Mouse (Mus musculus): ENCODE data around the gene Myl3. TPM values are rescaled to one million over a fixed set of nuclear protein-coding genes. Genes with fewer than 3 reads are reported as not detected.
A peak's percentile ranks its signal among the peaks of the same experiment; 100 is the strongest.

The Myl3 gene
- polyA plus RNA-seq (2015; fragmentation: Nextera tagmentation; extraction: Ambion mirVana) = 2.8 and 3.0 TPM in 2 replicates

DNA sequence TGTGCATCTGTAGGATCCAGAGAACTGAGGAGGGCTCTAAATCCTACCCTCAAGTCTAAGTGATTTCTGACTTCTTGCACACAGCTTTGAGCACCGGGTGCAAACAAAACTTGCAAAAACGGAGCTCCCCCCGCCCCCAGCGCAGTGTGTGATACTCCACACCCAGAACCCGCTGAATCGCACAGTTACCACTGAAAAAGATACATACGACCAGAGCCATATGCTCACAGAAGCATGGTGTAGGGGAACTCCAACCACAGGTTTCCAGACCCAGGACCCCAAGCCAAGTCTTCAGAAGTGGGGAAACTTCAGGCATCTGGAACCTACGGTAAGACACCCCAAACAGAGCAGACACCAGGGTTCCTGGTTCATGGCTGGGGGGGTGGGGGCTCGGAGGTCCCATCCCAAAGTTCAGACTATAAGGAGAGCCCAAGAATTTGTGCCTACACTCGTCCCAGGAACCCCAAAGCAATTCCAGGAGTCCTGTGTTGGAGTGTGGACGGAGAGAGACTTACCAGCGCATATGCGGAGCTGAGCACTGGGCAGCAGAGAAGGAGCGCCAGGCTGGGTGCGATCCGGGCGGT is at the start of gene Myl3:
Gene Myl3, plus strand, starts transcription at position 151 of the 584 bp plus-strand sequence.
- Histone ChIP-seq H3K4me3 (replicated peaks) (peak within 1 kb of the TSS; percentile 52), H3K9me3 (replicated peaks) (no peaks in the 10 kb centered on the region), H3K27me3 (peaks cover 79% of the 10 kb centered on the region), H3K9ac (0 out of 2 replicates have a peak within 1 kb of the TSS, but pooled peaks have one; percentile 8), H3K27ac (replicated peaks) (no peak within 1 kb of the TSS), H3K4me2 (peak within 1 kb of the TSS; percentile 68), H3K36me3 (replicated peaks) (no peaks in the 10 kb centered on the region), H3K4me1 (replicated peaks) (peaks cover 8% of the 10 kb centered on the region)
- 5% methylated on average over 17 of the region's 17 CpGs for WGBS (ENCODE audit: insufficient replicate concordance)
- no peak for ATAC-seq (ENCODE audit: insufficient read depth)

DNA sequence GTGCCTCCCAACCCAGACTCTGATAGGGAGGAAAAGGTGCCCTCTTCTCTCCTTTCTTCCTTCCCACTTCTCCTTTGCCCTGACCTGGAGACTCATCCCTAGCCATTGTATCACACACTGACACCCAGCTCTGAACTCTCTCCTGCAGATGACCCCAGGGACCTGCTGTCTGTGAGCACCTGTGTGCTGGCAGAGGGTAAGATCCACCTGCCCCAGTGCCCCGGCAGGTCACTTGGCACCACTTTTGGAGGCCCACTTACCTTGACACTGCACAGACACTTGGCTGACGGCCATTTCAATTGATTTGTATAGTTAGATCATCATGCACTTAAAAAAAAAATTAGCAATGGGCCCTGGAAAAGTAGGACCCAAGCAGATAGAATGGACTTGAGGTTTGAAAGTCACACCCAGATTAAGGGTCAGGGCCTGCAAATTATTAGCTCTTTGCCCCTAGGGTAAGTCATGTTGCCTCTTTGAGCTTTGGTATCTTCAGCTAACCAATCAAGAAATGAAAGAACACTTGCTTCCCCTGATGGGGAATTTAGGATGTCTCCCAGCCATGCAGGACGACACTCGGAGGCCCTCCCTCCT is 46.4 kb upstream of the Myl3 start:
- no peaks in the 10 kb centered on the region for H3K27me3 ChIP-seq
- no peak overlapping the region for H3K4me3 ChIP-seq (replicated peaks)
- ATAC-seq (ENCODE audit: insufficient read depth) = no peak
- 70% methylated on average over 4 of the region's 4 CpGs for WGBS (ENCODE audit: insufficient replicate concordance)
- H3K27ac ChIP-seq (replicated peaks) = no peak overlapping the region
- no peaks in the 10 kb centered on the region for H3K9me3 ChIP-seq (replicated peaks)
- H3K36me3 ChIP-seq (replicated peaks) = peaks cover 18% of the 10 kb centered on the region
- H3K4me2 ChIP-seq = no peak overlapping the region
- no peak overlapping the region for H3K9ac ChIP-seq
- peaks cover 34% of the 10 kb centered on the region for H3K4me1 ChIP-seq (replicated peaks)

DNA sequence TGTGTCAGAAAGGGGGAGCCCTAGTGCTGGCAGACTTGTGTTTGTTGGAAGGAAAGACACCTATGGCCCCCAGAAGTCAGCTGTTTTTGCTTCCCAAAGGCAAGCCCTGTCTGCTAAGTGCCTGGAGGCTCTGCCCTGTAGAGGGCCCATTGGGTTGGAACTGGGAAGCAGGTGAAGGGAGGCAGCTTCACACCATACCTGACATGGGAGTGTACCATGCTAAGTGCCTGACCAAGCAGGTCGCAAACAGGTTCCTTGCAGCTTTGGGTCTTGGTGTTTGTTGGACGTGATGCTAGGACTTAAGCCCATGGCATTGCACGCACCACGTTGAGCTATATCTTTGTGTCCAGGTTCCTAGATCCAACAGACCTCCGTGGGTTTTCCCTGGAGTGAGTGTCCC is 45.2 kb upstream of the Myl3 start:
- H3K27me3 ChIP-seq = no peaks in the 10 kb centered on the region
- H3K4me2 ChIP-seq = no peak overlapping the region
- H3K4me1 ChIP-seq (replicated peaks) = peaks cover 34% of the 10 kb centered on the region
- H3K9me3 ChIP-seq (replicated peaks) = no peaks in the 10 kb centered on the region
- no peak overlapping the region for H3K9ac ChIP-seq
- H3K36me3 ChIP-seq (replicated peaks) = peaks cover 18% of the 10 kb centered on the region
- no peak for ATAC-seq (ENCODE audit: insufficient read depth)
- no peak overlapping the region for H3K4me3 ChIP-seq (replicated peaks)
- H3K27ac ChIP-seq (replicated peaks) = no peak overlapping the region
- 84% methylated on average over 5 of the region's 5 CpGs for WGBS (ENCODE audit: insufficient replicate concordance)

DNA sequence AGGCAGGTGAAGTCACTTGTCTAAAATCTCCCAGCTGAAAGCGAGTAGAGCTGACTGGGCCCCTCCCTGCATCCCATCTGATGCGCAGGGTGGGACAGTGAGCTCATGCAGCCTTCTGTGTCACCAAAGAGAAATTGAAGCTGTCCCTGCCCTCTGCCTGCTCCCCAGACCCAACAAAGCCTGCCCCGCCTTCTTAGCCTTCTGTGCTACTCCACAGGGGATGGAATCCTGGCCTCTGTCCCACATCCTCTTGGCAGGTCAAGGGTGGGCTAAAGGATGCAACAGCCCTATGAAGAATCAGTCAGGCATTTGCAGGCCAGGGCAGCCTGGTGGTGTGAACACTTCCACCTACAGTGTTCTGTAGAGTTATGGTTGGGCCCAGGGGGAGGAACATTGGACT is 44.2 kb upstream of the Myl3 start:
- Histone ChIP-seq H3K9me3 (replicated peaks) (no peaks in the 10 kb centered on the region), H3K27me3 (no peaks in the 10 kb centered on the region), H3K9ac (no peak overlapping the region), H3K4me1 (replicated peaks) (peaks cover 34% of the 10 kb centered on the region), H3K27ac (replicated peaks) (no peak overlapping the region), H3K4me3 (replicated peaks) (no peak overlapping the region), H3K36me3 (replicated peaks) (peaks cover 18% of the 10 kb centered on the region), H3K4me2 (no peak overlapping the region)
- no peak for ATAC-seq (ENCODE audit: insufficient read depth)
- 76% methylated on average over 3 of the region's 3 CpGs for WGBS (ENCODE audit: insufficient replicate concordance)

DNA sequence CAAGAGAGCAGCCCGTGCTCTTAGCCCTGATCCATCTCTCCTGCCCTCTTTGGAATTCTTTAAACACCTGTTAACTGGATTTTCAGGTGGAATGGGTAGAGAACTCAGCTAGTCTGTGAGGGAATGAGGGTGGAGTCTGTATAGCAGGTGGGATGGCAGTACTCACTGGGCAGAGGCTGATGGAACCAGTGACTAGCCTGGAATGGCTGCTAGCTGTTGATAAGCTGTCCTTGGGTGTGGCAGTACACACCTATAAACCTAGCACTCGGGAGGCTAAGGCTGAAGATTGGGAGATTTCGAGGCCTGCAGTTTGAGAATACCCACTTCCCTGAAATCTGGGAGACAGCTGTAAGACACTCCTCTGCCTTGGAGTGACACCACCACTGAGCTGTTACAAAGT is 42.1 kb upstream of the Myl3 start:
- 32% methylated on average over 3 of the region's 3 CpGs for WGBS (ENCODE audit: insufficient replicate concordance)
- Histone ChIP-seq H3K9me3 (replicated peaks) (no peaks in the 10 kb centered on the region), H3K27ac (replicated peaks) (peak overlapping the region; percentile 72), H3K9ac (peak overlapping the region; percentile 0; the same call in 1 of the 2 replicates), H3K36me3 (replicated peaks) (peaks cover 12% of the 10 kb centered on the region), H3K4me2 (peak overlapping the region; percentile 41), H3K4me3 (replicated peaks) (no peak overlapping the region), H3K4me1 (replicated peaks) (peaks cover 49% of the 10 kb centered on the region), H3K27me3 (no peaks in the 10 kb centered on the region)
- peak; percentile 96 for ATAC-seq (ENCODE audit: insufficient read depth)

DNA sequence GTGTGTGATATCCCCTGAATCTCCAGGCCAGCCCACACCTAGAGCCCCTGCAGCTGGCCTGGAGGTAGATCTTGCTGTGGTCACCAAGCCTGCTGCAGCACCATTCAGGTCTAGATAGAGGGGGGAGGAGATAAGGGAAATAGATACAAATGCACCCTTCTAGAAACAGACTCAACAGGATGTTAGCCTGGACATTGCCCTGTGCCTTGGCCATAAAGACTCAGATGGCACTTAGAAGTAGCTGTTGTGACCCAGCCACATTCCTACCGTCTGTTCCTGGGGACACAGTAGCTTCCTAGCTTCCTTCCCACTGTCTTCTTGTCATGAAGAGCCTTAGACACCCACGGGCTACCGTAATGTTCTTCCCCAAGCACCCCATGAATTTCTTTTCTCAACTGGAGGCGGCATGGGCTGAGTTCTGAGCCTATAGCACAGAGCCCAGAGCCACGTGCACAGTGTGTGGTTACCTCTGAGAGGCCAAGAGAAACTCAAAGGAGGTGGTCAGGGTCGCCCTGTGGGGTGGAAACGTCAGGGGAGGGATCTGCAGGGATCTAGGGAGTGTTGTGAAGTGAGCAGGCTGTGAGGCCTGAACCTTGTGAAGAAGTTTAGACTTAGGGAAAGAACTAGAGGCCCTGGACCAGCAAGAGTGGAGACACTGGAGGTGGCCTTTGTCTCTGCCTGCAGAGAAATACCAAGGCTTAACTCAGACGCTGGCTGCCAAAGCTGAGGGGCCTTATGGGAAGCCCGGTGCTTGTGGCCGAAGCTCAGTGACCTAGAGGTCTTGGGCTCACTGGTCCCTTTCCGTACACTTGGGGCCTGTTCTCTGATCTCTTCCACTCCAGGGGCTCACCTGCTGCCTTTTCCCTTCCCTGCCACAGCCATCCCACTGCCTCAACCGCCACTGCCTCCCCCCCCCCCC is 40.3 kb upstream of the Myl3 start:
- no peak overlapping the region for H3K9ac ChIP-seq
- WGBS (ENCODE audit: insufficient replicate concordance) = 74% methylated on average over 12 of the region's 12 CpGs
- H3K4me2 ChIP-seq = no peak overlapping the region
- no peaks in the 10 kb centered on the region for H3K9me3 ChIP-seq (replicated peaks)
- H3K4me3 ChIP-seq (replicated peaks) = no peak overlapping the region
- peaks cover 49% of the 10 kb centered on the region for H3K4me1 ChIP-seq (replicated peaks)
- H3K27ac ChIP-seq (replicated peaks) = no peak overlapping the region
- H3K36me3 ChIP-seq (replicated peaks) = 0 out of 2 replicates have a peak, but pooled peaks cover 6% of the 10 kb centered on the region
- no peak for ATAC-seq (ENCODE audit: insufficient read depth)
- H3K27me3 ChIP-seq = no peaks in the 10 kb centered on the region

DNA sequence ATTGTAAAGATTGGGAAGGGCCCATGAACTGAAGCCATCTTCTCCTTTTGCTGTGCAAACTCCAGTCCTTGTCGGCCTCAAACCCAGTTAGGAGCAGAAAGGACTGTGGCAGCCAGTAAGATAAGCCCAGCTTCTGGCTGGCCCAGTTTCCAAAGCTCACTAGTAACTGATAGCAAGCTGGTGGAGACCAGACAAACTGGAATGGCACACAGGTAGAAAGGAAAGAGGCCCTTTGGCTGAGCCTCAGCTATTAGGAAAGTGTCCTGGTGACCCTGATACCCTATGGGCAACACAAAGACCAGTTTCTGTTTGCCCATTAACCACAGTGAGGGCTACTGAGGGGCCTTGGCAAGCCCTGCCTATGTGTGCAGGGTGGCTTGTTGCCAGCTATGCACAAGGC is 38.8 kb upstream of the Myl3 start:
- no peak for ATAC-seq (ENCODE audit: insufficient read depth)
- no peak overlapping the region for H3K27ac ChIP-seq (replicated peaks)
- H3K4me1 ChIP-seq (replicated peaks) = peaks cover 41% of the 10 kb centered on the region
- 0 out of 2 replicates have a peak, but pooled peaks cover 6% of the 10 kb centered on the region for H3K36me3 ChIP-seq (replicated peaks)
- H3K4me2 ChIP-seq = no peak overlapping the region
- no peaks in the 10 kb centered on the region for H3K27me3 ChIP-seq
- H3K4me3 ChIP-seq (replicated peaks) = no peak overlapping the region
- WGBS (ENCODE audit: insufficient replicate concordance) = 31% methylated on average over 1 of the region's 1 CpGs
- no peak overlapping the region for H3K9ac ChIP-seq
- no peaks in the 10 kb centered on the region for H3K9me3 ChIP-seq (replicated peaks)

DNA sequence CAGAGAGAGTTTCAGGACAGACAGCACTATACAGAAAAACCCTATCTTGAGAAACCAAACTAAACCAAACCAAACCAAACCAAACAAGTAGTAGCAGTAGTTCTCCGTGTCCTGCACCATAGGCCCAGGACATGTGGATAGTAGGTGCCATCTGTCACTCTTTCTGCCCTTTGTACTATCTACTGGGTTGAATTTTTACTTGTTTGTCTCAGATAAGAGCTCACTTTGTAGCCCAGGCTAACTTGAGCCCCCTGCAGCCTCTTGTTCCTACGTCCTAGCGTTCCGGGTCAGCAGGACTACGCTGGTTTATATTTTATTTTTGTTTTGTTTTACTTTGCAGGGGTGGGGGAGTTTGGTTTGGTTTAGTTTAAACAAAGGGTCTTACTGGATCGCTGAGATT is 37.7 kb upstream of the Myl3 start:
- no peak overlapping the region for H3K27ac ChIP-seq (replicated peaks)
- no peak for ATAC-seq (ENCODE audit: insufficient read depth)
- WGBS (ENCODE audit: insufficient replicate concordance) = 76% methylated on average over 6 of the region's 6 CpGs

DNA sequence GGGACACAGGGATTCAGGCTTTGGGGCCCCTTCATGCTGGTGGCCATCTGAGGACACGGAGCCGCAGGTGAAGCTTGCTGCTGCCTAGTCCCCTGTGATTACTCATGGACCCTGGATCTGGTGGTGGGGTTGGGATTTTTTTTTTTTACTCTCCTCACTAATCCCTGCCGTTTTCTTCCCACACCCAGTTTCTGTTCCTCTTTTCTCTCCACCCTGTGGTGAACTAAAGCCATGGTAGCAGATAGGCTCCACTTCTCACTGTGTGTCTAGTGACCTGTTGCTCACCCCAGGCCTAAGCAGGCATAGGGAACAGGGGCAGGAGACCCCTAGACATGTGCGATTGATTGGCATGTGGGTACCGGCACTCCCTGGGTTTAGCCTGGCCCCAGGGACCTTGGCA is 34.9 kb upstream of the Myl3 start:
- peaks cover 8% of the 10 kb centered on the region for H3K36me3 ChIP-seq (replicated peaks)
- no peak for ATAC-seq (ENCODE audit: insufficient read depth)
- no peak overlapping the region for H3K4me3 ChIP-seq (replicated peaks)
- no peak overlapping the region for H3K4me2 ChIP-seq
- H3K27ac ChIP-seq (replicated peaks) = no peak overlapping the region
- peaks cover 31% of the 10 kb centered on the region for H3K4me1 ChIP-seq (replicated peaks)
- H3K27me3 ChIP-seq = no peaks in the 10 kb centered on the region
- WGBS (ENCODE audit: insufficient replicate concordance) = 65% methylated on average over 5 of the region's 5 CpGs
- H3K9ac ChIP-seq = no peak overlapping the region
- no peaks in the 10 kb centered on the region for H3K9me3 ChIP-seq (replicated peaks)

More for the DNA sequence above, 37.7 kb upstream of the Myl3 start:
- Histone ChIP-seq H3K36me3 (replicated peaks) (0 out of 2 replicates have a peak, but pooled peaks cover 6% of the 10 kb centered on the region), H3K4me3 (replicated peaks) (no peak overlapping the region), H3K4me1 (replicated peaks) (peaks cover 36% of the 10 kb centered on the region), H3K9me3 (replicated peaks) (no peaks in the 10 kb centered on the region), H3K4me2 (no peak overlapping the region), H3K9ac (no peak overlapping the region), H3K27me3 (no peaks in the 10 kb centered on the region)

DNA sequence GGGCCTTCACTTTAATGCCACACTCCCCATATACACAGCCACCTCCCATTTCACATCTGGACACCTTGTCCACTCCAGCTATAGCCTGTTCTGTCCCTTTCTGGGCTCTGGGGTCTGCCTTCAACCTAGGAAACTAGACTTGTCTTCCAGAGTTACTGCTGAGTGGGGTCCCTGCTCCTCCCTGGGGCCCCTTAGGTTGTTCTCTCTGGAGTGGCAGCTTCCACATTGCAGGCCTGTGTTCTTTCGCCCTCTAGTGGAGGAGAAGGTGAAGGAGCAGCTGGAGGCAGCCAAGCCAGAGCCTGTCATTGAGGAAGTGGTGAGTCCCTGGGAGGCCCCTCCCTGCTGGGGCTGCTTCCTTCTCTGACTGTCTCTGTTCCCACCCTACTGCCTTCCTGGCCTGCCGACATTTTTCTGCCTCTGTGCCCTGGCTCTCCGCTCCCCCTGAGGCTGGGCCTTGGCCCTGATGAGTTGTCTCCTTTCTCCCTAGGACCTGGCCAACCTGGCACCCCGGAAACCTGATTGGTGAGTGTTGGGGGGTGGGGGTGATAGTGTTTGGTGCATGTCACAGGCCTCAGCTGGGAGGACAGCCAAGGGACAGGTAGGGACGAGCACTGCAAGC is 31.9 kb upstream of the Myl3 start:
- Histone ChIP-seq H3K4me3 (replicated peaks) (peak overlapping the region; percentile 40), H3K9ac (0 out of 2 replicates have a peak overlapping the region, but pooled peaks have one; percentile 16), H3K9me3 (replicated peaks) (no peaks in the 10 kb centered on the region), H3K4me2 (peak overlapping the region; percentile 40), H3K4me1 (replicated peaks) (peaks cover 14% of the 10 kb centered on the region), H3K27ac (replicated peaks) (no peak overlapping the region), H3K36me3 (replicated peaks) (peaks cover 27% of the 10 kb centered on the region), H3K27me3 (no peaks in the 10 kb centered on the region)
- ATAC-seq (ENCODE audit: insufficient read depth) = peak; percentile 78
- 12% methylated on average over 5 of the region's 5 CpGs for WGBS (ENCODE audit: insufficient replicate concordance)

DNA sequence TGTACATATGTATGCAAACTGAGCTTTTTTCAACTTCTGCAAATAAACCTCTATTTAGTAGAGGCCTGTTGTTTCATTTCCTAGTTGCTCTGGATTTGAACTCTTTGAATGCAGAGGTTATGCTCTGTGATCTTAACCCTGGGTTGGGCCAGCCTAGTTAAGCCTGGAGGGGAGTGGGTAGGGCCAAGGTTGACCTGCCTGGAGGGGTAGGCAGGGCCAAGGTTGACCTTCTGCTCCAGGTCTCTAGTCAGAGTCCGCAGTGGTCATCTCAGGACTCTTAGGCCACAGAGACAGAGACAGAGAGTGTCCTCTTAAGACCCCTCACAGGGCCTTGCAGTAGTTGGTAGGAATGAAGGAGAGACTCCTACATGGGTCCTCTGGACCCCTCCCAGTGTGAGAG is 30.1 kb upstream of the Myl3 start:
- H3K9me3 ChIP-seq (replicated peaks) = no peaks in the 10 kb centered on the region
- no peak overlapping the region for H3K4me3 ChIP-seq (replicated peaks)
- ATAC-seq (ENCODE audit: insufficient read depth) = no peak
- H3K36me3 ChIP-seq (replicated peaks) = peaks cover 27% of the 10 kb centered on the region
- no peak overlapping the region for H3K9ac ChIP-seq
- H3K27me3 ChIP-seq = no peaks in the 10 kb centered on the region
- no peak overlapping the region for H3K4me2 ChIP-seq
- H3K4me1 ChIP-seq (replicated peaks) = peaks cover 14% of the 10 kb centered on the region
- no peak overlapping the region for H3K27ac ChIP-seq (replicated peaks)
- 61% methylated on average over 1 of the region's 1 CpGs for WGBS (ENCODE audit: insufficient replicate concordance)

Data from liver, embryonic 15.5 days (tissue).